In genomic region chr11:19938456-19939004, GRCm38 (mm10) we compare ENCODE assay signal across 26 mouse cellular contexts. TPM values are rescaled to one million over a fixed set of nuclear protein-coding genes. Genes with fewer than 3 reads are reported as not detected.
DNase-seq lines count a peak whose midpoint lies in the region; ATAC-seq and TF ChIP-seq lines count a peak whose summit lies in the region.
"Had no signal": no experiment of that assay in that cellular context is flagged by ENCODE, and none has a peak within 500 bp of the region (broad histone marks: within the 10 kb centered on the region; RNA-seq: fewer than 3 reads in every experiment).

No protein-coding gene starts in this region.

- no peak overlapping the region for H3K4me2 ChIP-seq in hindbrain, postnatal 0 days (ENCODE audit: low read depth, low read length)
- H3K4me2 ChIP-seq: forebrain, embryonic 12.5 days; heart, embryonic 13.5 days; kidney, embryonic 15.5 days; limb, embryonic 13.5 days; liver, embryonic 11.5 days; midbrain, embryonic 15.5 days; neural tube, embryonic 15.5 days had no signal

- no peak overlapping the region for H3K9ac ChIP-seq in hindbrain, postnatal 0 days (replicated peaks; ENCODE audit: low read length)
- H3K9ac ChIP-seq: forebrain, embryonic 12.5 days; heart, embryonic 13.5 days; kidney, embryonic 15.5 days; limb, embryonic 13.5 days; midbrain, embryonic 15.5 days; neural tube, embryonic 15.5 days had no signal

- ATAC-seq in hindbrain, postnatal 0 days, result no peak
- ATAC-seq: intestine, postnatal 0 days; lung, postnatal 0 days; midbrain, embryonic 15.5 days had no signal

- H3K27me3 ChIP-seq in hindbrain, postnatal 0 days (ENCODE audit: insufficient read depth, low read length), result no peaks in the 10 kb centered on the region
- H3K27me3 ChIP-seq in hindbrain, embryonic 10.5 days (ENCODE audit: insufficient read depth, poor library complexity, severe bottlenecking), result no peaks in the 10 kb centered on the region
- no peaks in the 10 kb centered on the region for H3K27me3 ChIP-seq in splenic B cell, adult 2 months (ENCODE audit: control insufficient read depth, insufficient read depth, low read length, poor library complexity, severe bottlenecking)
- H3K27me3 ChIP-seq: forebrain, embryonic 12.5 days; kidney, embryonic 15.5 days; limb, embryonic 13.5 days; midbrain, embryonic 15.5 days; neural tube, embryonic 15.5 days had no signal

- H3K4me3 ChIP-seq in hindbrain, postnatal 0 days (ENCODE audit: low read length), result no peak overlapping the region
- no peak overlapping the region for H3K4me3 ChIP-seq in hindbrain, embryonic 10.5 days
- H3K4me3 ChIP-seq: forebrain, embryonic 12.5 days; heart, embryonic 13.5 days; kidney, embryonic 15.5 days; limb, embryonic 13.5 days; midbrain, embryonic 10.5 days; midbrain, embryonic 15.5 days; neural tube, embryonic 15.5 days had no signal

- TF ChIP-seq CTCF in hindbrain, postnatal 0 days (IDR thresholded peaks at IDR 0.05; ENCODE audit: low read depth), result no peak

- H3K9me3 ChIP-seq in hindbrain, postnatal 0 days (ENCODE audit: low read length), result no peaks in the 10 kb centered on the region
- no peaks in the 10 kb centered on the region for H3K9me3 ChIP-seq in hindbrain, embryonic 10.5 days
- H3K9me3 ChIP-seq: forebrain, embryonic 12.5 days; heart, embryonic 13.5 days; kidney, embryonic 15.5 days; limb, embryonic 13.5 days; midbrain, embryonic 10.5 days; midbrain, embryonic 15.5 days; neural tube, embryonic 15.5 days had no signal

- H3K27ac ChIP-seq in hindbrain, postnatal 0 days, result peak overlapping the region; percentile 27; the same call in 1 of the 2 replicates
- no peak overlapping the region for H3K27ac ChIP-seq in hindbrain, embryonic 10.5 days
- H3K27ac ChIP-seq: forebrain, embryonic 12.5 days; heart, embryonic 13.5 days; kidney, embryonic 15.5 days; limb, embryonic 13.5 days; macrophage; midbrain, embryonic 10.5 days; midbrain, embryonic 15.5 days; neural tube, embryonic 15.5 days had no signal

- H3K4me1 ChIP-seq in hindbrain, postnatal 0 days (ENCODE audit: insufficient read depth, low read length), result peaks cover 25% of the 10 kb centered on the region
- H3K4me1 ChIP-seq in hindbrain, embryonic 10.5 days (replicated peaks), result 0 out of 2 replicates have a peak, but pooled peaks cover 13% of the 10 kb centered on the region

- DNase-seq in cerebellum, postnatal 10 days, result peak; percentile 44 to 46
- no peak for DNase-seq in cerebellum, adult 9-10 months
- no peak for DNase-seq in hindbrain, postnatal 0 days (ENCODE audit: low spot score)
- DNase-seq in hindbrain, embryonic 10.5 days (ENCODE audit: low spot score), result no peak
- peak; percentile 59 to 60 for DNase-seq in spleen, postnatal 36 days (ENCODE audit: low spot score in 2 of 2)
- no peak for DNase-seq in spleen, postnatal 4 days (ENCODE audit: low spot score in 2 of 2)
- peak; percentile 73 for DNase-seq in splenic B cell, adult 2 months (ENCODE audit: low read depth, low spot score)
- DNase-seq in urinary bladder, postnatal 10 days (ENCODE audit: low spot score), result no peak
- DNase-seq: adrenal gland, postnatal 10 days; gastrocnemius, postnatal 14 days; kidney, postnatal 25 days; lung, adult 18-20 months; right cerebral cortex, postnatal 25 days; thymus, adult 2 months; thymus, postnatal 36 days had no signal

- WGBS in hindbrain, postnatal 0 days, result 87% methylated on average over 10 of the region's 10 CpGs
- WGBS in hindbrain, embryonic 10.5 days, result 93% methylated on average over 10 of the region's 10 CpGs

- H3K36me3 ChIP-seq in hindbrain, postnatal 0 days (ENCODE audit: insufficient read depth, low read length), result no peaks in the 10 kb centered on the region
- peaks cover 17% of the 10 kb centered on the region for H3K36me3 ChIP-seq in hindbrain, embryonic 10.5 days
- H3K36me3 ChIP-seq in splenic B cell, adult 2 months (ENCODE audit: control insufficient read depth, insufficient read depth, low read length, poor library complexity, severe bottlenecking), result no peaks in the 10 kb centered on the region
- H3K36me3 ChIP-seq: forebrain, embryonic 12.5 days; kidney, embryonic 15.5 days; midbrain, embryonic 15.5 days; neural tube, embryonic 15.5 days had no signal

RNA-seq across cellular contexts. Expression of gene Spred2, which starts 14.4 kb away (rescaled TPM):
- 15.6 and 16.9 TPM in 2 replicates for total RNA-seq in hindbrain, postnatal 0 days (2014; rRNA removed)
- polyA plus RNA-seq in hindbrain, postnatal 0 days (2015; fragmentation: Nextera tagmentation; extraction: Ambion mirVana), result 8.4 and 8.7 TPM in 2 replicates
- 4.7 and 6.3 TPM in 2 replicates for polyA plus RNA-seq in hindbrain, embryonic 10.5 days (2016; fragmentation: Nextera tagmentation; extraction: Ambion mirVana)

Comparison
In these comparisons a context has a peak if more than half of its experiments do, and no peak if none do; other contexts are left out.
1. DNase-seq: peak in cerebellum, postnatal 10 days (2 of 2), spleen, postnatal 36 days (2 of 2) and splenic B cell, adult 2 months (single experiment); none in cerebellum, adult 9-10 months (single experiment), hindbrain, postnatal 0 days (single experiment), hindbrain, embryonic 10.5 days (single experiment), spleen, postnatal 4 days (0 of 2) and urinary bladder, postnatal 10 days (single experiment).